Mouse (Mus musculus): ENCODE measurements around the gene Gm20441.

DNA sequence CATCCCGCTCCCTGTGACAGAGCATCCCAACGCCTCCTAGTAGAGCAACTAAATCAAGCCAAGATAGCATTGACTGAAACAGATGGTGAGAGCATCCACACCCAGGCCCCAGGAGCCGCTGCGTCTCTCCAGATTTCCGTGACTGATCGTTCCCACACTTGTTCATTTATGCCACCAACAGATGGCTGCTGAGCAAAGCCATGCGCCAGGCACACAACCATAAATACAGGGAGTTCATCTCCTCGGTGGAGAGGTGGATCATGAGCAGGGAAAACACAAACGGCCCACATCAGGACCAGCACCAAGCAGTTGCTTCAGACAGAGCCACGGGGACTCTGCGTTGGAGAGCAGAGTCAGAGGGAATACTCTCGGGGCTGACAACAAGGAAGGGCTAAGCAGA, 37.4 kb downstream of the Gm20441 start:
- TF ChIP-seq POLR2A (IDR thresholded peaks at IDR 0.05; ENCODE audit: insufficient read length, low read depth) (no peak), CEBPB (IDR thresholded peaks at IDR 0.05; ENCODE audit: insufficient read depth, poor library complexity, severe bottlenecking) (no peak)
